Comparison of ENCODE assay signal across 20 mouse cellular contexts in the genomic region with DNA sequence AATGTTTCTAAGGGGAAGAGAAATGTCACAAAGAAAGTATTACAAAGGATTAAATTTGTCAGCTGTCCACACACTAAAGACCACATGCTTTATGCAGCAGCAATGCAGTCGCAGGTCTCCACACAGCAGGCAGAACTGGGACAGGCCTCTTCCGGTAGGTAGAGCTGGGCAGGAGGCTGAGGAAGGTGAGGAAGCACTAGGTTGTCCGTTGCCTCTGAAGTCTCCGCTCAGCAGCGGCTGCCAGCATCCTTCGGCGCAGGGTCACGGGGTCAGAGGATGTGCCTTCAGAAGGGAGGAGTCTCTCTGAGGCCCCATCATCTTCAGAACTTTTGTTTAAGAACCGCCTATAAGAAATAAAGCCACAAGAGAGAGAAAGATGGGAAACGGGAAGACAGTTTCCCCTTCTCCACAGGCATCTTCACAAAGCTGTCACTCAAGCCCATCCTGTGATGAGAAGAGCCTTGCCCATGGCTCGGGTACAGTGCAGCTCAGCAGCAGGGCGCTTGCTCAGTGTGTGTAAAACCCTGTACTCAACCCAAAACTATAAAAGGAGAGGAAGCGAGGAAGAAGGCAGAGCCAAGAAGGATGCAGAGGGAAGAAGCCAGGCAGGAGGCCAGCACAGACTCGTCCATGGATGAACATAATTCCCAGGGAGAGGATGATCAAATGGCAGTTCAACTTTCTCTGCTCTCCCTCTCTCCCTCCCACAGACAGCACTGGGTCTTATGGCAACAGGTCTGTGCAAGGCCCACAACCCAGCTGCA. TPM values are rescaled to one million over a fixed set of nuclear protein-coding genes. Genes with fewer than 3 reads are reported as not detected.
DNase-seq lines count a peak whose midpoint lies in the region; ATAC-seq lines count a peak whose summit lies in the region.
"Had no signal": no experiment of that assay in that cellular context is flagged by ENCODE, and none has a peak within 500 bp of the region (broad histone marks: within the 10 kb centered on the region; RNA-seq: fewer than 3 reads in every experiment).

No protein-coding gene starts in this region.

- DNase-seq in cerebellum, postnatal 4 days (ENCODE audit: low spot score in 2 of 2), result peak; percentile 5 to 17
- DNase-seq in cerebellum, adult 8-10 months, result no peak
- DNase-seq in heart, embryonic 10.5 days (ENCODE audit: low spot score), result peak; percentile 58
- DNase-seq in heart, postnatal 10 days, result no peak
- DNase-seq in liver, result peak; percentile 2
- DNase-seq in liver, embryonic 11.5 days (ENCODE audit: low spot score), result no peak
- no peak for DNase-seq in thymus, postnatal 25 days
- DNase-seq: adrenal gland, postnatal 14 days; B cell, adult 2 months; kidney, adult 2 months; kidney, postnatal 4 days; right cerebral cortex, adult 18-20 months; spleen, adult 18-20 months had no signal

- no peak overlapping the region for H3K4me3 ChIP-seq in heart, embryonic 10.5 days
- H3K4me3 ChIP-seq in liver, embryonic 11.5 days (ENCODE audit: low read depth, low read length), result no peak overlapping the region
- no peak overlapping the region for H3K4me3 ChIP-seq in embryonic facial prominence, embryonic 15.5 days (replicated peaks)
- H3K4me3 ChIP-seq: embryonic facial prominence, embryonic 13.5 days; hindbrain, embryonic 15.5 days had no signal

- no peaks in the 10 kb centered on the region for H3K27me3 ChIP-seq in heart, embryonic 10.5 days (ENCODE audit: insufficient read depth, poor library complexity, severe bottlenecking)
- no peaks in the 10 kb centered on the region for H3K27me3 ChIP-seq in liver, embryonic 11.5 days (replicated peaks; ENCODE audit: control insufficient read depth, insufficient read depth, low read length)
- H3K27me3 ChIP-seq in embryonic facial prominence, embryonic 15.5 days, result no peaks in the 10 kb centered on the region
- H3K27me3 ChIP-seq: embryonic facial prominence, embryonic 13.5 days; hindbrain, embryonic 15.5 days; Patski had no signal

- no peak overlapping the region for H3K9ac ChIP-seq in liver, embryonic 11.5 days (ENCODE audit: low read depth, low read length)
- H3K9ac ChIP-seq in embryonic facial prominence, embryonic 15.5 days, result no peak overlapping the region
- H3K9ac ChIP-seq: embryonic facial prominence, embryonic 13.5 days; hindbrain, embryonic 15.5 days; liver, embryonic 14.5 days had no signal

- H3K27ac ChIP-seq in heart, embryonic 10.5 days, result no peak overlapping the region
- no peak overlapping the region for H3K27ac ChIP-seq in liver, embryonic 11.5 days (ENCODE audit: low read depth, low read length)
- 0 out of 2 replicates have a peak overlapping the region, but pooled peaks have one; percentile 8 for H3K27ac ChIP-seq in embryonic facial prominence, embryonic 15.5 days (replicated peaks)
- H3K27ac ChIP-seq: embryonic facial prominence, embryonic 13.5 days; hindbrain, embryonic 15.5 days; liver, embryonic 14.5 days had no signal

- no peaks in the 10 kb centered on the region for H3K9me3 ChIP-seq in heart, embryonic 10.5 days
- H3K9me3 ChIP-seq in liver, embryonic 11.5 days (ENCODE audit: control insufficient read depth, low read length), result no peaks in the 10 kb centered on the region
- H3K9me3 ChIP-seq in embryonic facial prominence, embryonic 15.5 days (replicated peaks), result no peaks in the 10 kb centered on the region
- H3K9me3 ChIP-seq: embryonic facial prominence, embryonic 13.5 days; hindbrain, embryonic 15.5 days had no signal

- H3K4me2 ChIP-seq in liver, embryonic 11.5 days, result no peak overlapping the region
- H3K4me2 ChIP-seq in embryonic facial prominence, embryonic 15.5 days (replicated peaks), result no peak overlapping the region
- H3K4me2 ChIP-seq: embryonic facial prominence, embryonic 13.5 days; hindbrain, embryonic 15.5 days had no signal

- whole genome bisulfite sequencing in heart, embryonic 10.5 days, result 88% methylated on average over 14 of the region's 14 CpGs
- 86% methylated on average over 14 of the region's 14 CpGs for WGBS in liver, embryonic 11.5 days
- WGBS in embryonic facial prominence, embryonic 15.5 days, result 74% methylated on average over 14 of the region's 14 CpGs

- ATAC-seq in liver, embryonic 11.5 days (replicated peaks; ENCODE audit: low FRiP score), result no peak
- no peak; the same call in 1 of the 2 replicates for ATAC-seq in embryonic facial prominence, embryonic 15.5 days (ENCODE audit: insufficient number of reproducible peaks, low FRiP score, low TSS enrichment, low read depth)
- ATAC-seq: activated CD4-positive, CD25-positive, alpha-beta regulatory T cell, adult 4 months; forebrain, embryonic 16.5 days; Patski had no signal

- peaks cover 74% of the 10 kb centered on the region for H3K36me3 ChIP-seq in heart, embryonic 10.5 days
- H3K36me3 ChIP-seq in liver, embryonic 11.5 days (ENCODE audit: control insufficient read depth, insufficient read depth, low read length), result peaks cover 39% of the 10 kb centered on the region
- peaks cover 52% of the 10 kb centered on the region for H3K36me3 ChIP-seq in embryonic facial prominence, embryonic 15.5 days

- H3K4me1 ChIP-seq in heart, embryonic 10.5 days, result 0 out of 2 replicates have a peak, but pooled peaks cover 4% of the 10 kb centered on the region
- no peaks in the 10 kb centered on the region for H3K4me1 ChIP-seq in liver, embryonic 11.5 days (replicated peaks; ENCODE audit: control insufficient read depth, insufficient read depth, low read length)
- H3K4me1 ChIP-seq in embryonic facial prominence, embryonic 15.5 days, result peaks cover 5% of the 10 kb centered on the region; the same call in 1 of the 2 replicates
- H3K4me1 ChIP-seq: hindbrain, embryonic 15.5 days had no signal

- intact Hi-C loops in heart, postnatal 10 days (cut with DNase I), result no loop called here

RNA-seq across cellular contexts. Expression of gene Amfr, which starts 39.5 kb away (rescaled TPM):
- 52.1 and 57.9 TPM in 2 replicates for polyA plus RNA-seq in heart, embryonic 10.5 days (2016; fragmentation: Nextera tagmentation; extraction: Ambion mirVana)
- total RNA-seq in heart, postnatal 10 days (2021), result 100 to 1,000 TPM; 125 to 126 TPM
- 72.4 and 79.8 TPM in 2 replicates for polyA plus RNA-seq in liver, embryonic 11.5 days (2014; fragmentation: Nextera tagmentation; extraction: Ambion mirVana)
- 49.3 and 49.8 TPM in 2 replicates for polyA plus RNA-seq in embryonic facial prominence, embryonic 15.5 days (2015; fragmentation: Nextera tagmentation; extraction: Ambion mirVana)

Comparison
In these comparisons a context has a peak if more than half of its experiments do, and no peak if none do; other contexts are left out.
1. DNase-seq: peak in cerebellum, postnatal 4 days (2 of 2), heart, embryonic 10.5 days (single experiment) and liver (single experiment); none in cerebellum, adult 8-10 months (single experiment), heart, postnatal 10 days (0 of 2), liver, embryonic 11.5 days (single experiment) and thymus, postnatal 25 days (single experiment).